Mouse (Mus musculus) neural tube, embryonic 15.5 days (tissue): Measurements from ENCODE around the gene Zc3h12d. TPM values are rescaled to one million over a fixed set of nuclear protein-coding genes. Genes with fewer than 3 reads are reported as not detected.

ENCODE experiments used
- ATAC-seq: fragments of 200-750 bp; cut with Nextera tagmentation; 2 replicates; pipeline ENCODE4 v1.8.0; 2017; ENCODE audit warnings: mild to moderate bottlenecking, moderate TSS enrichment, moderate library complexity; ENCODE audit not compliant: low FRiP score
- H3K27ac ChIP-seq: fragments of 300-500 bp; sonication (generic); replicated peaks from 2 replicates; pipeline ENCODE4 v1.5.1; 2015; ENCODE audit warnings: mild to moderate bottlenecking, inconsistent platforms
- H3K27me3 ChIP-seq: fragments of 300-500 bp; sonication (generic); replicated peaks from 2 replicates; pipeline ENCODE4 v1.6.1; 2015; ENCODE audit warnings: inconsistent platforms
- H3K36me3 ChIP-seq: fragments of 300-500 bp; sonication (generic); 2 replicates; pipeline ENCODE4 v1.6.1; 2015; ENCODE audit warnings: inconsistent platforms
- H3K4me1 ChIP-seq: fragments of 300-500 bp; sonication (generic); 2 replicates; pipeline ENCODE4 v1.6.1; 2015; ENCODE audit warnings: inconsistent platforms
- H3K4me2 ChIP-seq: fragments of 300-500 bp; sonication (generic); 2 replicates; pipeline ENCODE4 v1.6.1; 2015; ENCODE audit warnings: inconsistent platforms, mild to moderate bottlenecking, moderate library complexity
- H3K4me3 ChIP-seq: fragments of 300-500 bp; sonication (generic); replicated peaks from 2 replicates; pipeline ENCODE4 v1.5.1; 2015; ENCODE audit warnings: mild to moderate bottlenecking, inconsistent platforms
- H3K9ac ChIP-seq: fragments of 300-500 bp; sonication (generic); replicated peaks from 2 replicates; pipeline ENCODE4 v1.6.1; 2015; ENCODE audit warnings: mild to moderate bottlenecking, inconsistent platforms
- H3K9me3 ChIP-seq: fragments of 300-500 bp; sonication (generic); replicated peaks from 2 replicates; pipeline ENCODE4 v1.6.1; 2016; ENCODE audit warnings: inconsistent platforms
- WGBS: fragments of 180-500 bp; shearing (Covaris S2); methylation state at CpG from one replicate; pipeline ENCODE4 v1.1.7; 2015; ENCODE audit warnings: mixed read lengths; 5-methylcytosine and 5-hydroxymethylcytosine counted together
- polyA plus RNA-seq: library from polyadenylated mRNA; unstranded; fragments of >200 nt; fragmentation: Nextera tagmentation; extraction: Ambion mirVana; gene quantifications from 2 replicates; pipeline ENCODE4 v1.2.1, GENCODE M21; 2015

Zc3h12d gene
- polyA plus RNA-seq, 1 experiment from 2014 or later: 0.19 TPM

GRCm38 (mm10) chr10:7840353-7840733 lies 8.1 kb downstream of the Zc3h12d start:
- Histone ChIP-seq H3K9me3 (no peaks in the 10 kb centered on the region), H3K27ac (no peak overlapping the region), H3K9ac (no peak overlapping the region), H3K4me1 (peaks cover 3% of the 10 kb centered on the region; the same call in 1 of the 2 replicates), H3K27me3 (no peaks in the 10 kb centered on the region), H3K36me3 (no peaks in the 10 kb centered on the region), H3K4me2 (no peak overlapping the region), H3K4me3 (no peak overlapping the region)
- WGBS: 75% methylated on average over 2 of the region's 2 CpGs
- ATAC-seq: no peak

- no peak for ATAC-seq
- Histone ChIP-seq H3K27me3 (no peaks in the 10 kb centered on the region), H3K4me2 (no peak overlapping the region), H3K27ac (no peak overlapping the region), H3K9ac (no peak overlapping the region), H3K4me1 (peaks cover 3% of the 10 kb centered on the region; the same call in 1 of the 2 replicates), H3K4me3 (no peak overlapping the region), H3K36me3 (no peaks in the 10 kb centered on the region), H3K9me3 (no peaks in the 10 kb centered on the region)
- WGBS: 65% methylated on average over 3 of the region's 3 CpGs
Measured at GRCm38 (mm10) chr10:7840785-7841184, 8.5 kb downstream of the Zc3h12d start.

GRCm38 (mm10) chr10:7841571-7842080 lies 9.4 kb downstream of the Zc3h12d start:
- H3K9ac ChIP-seq: no peak overlapping the region
- H3K4me2 ChIP-seq: no peak overlapping the region
- no peaks in the 10 kb centered on the region for H3K36me3 ChIP-seq
- no peak overlapping the region for H3K27ac ChIP-seq
- H3K4me1 ChIP-seq: peaks cover 3% of the 10 kb centered on the region; the same call in 1 of the 2 replicates
- H3K27me3 ChIP-seq: no peaks in the 10 kb centered on the region
- no peak for ATAC-seq
- WGBS: 69% methylated on average over 14 of the region's 14 CpGs
- no peaks in the 10 kb centered on the region for H3K9me3 ChIP-seq
- no peak overlapping the region for H3K4me3 ChIP-seq

- Histone ChIP-seq H3K9ac (no peak overlapping the region), H3K36me3 (no peaks in the 10 kb centered on the region), H3K9me3 (no peaks in the 10 kb centered on the region), H3K4me2 (no peak overlapping the region), H3K4me3 (no peak overlapping the region), H3K27me3 (no peaks in the 10 kb centered on the region), H3K27ac (no peak overlapping the region), H3K4me1 (peaks cover 3% of the 10 kb centered on the region; the same call in 1 of the 2 replicates)
- 93% methylated on average over 4 of the region's 4 CpGs for WGBS
- no peak for ATAC-seq
Measured at GRCm38 (mm10) chr10:7843181-7843580, 10.9 kb downstream of the Zc3h12d start.

GRCm38 (mm10) chr10:7844161-7844560 lies 11.9 kb downstream of the Zc3h12d start:
- Histone ChIP-seq H3K4me3 (no peak overlapping the region), H3K9ac (no peak overlapping the region), H3K9me3 (no peaks in the 10 kb centered on the region), H3K4me1 (peaks cover 3% of the 10 kb centered on the region; the same call in 1 of the 2 replicates), H3K4me2 (no peak overlapping the region), H3K36me3 (no peaks in the 10 kb centered on the region), H3K27ac (no peak overlapping the region), H3K27me3 (no peaks in the 10 kb centered on the region)
- 75% methylated on average over 4 of the region's 4 CpGs for WGBS
- ATAC-seq: no peak

GRCm38 (mm10) chr10:7845136-7845535 lies 12.9 kb downstream of the Zc3h12d start:
- peaks cover 3% of the 10 kb centered on the region; the same call in 1 of the 2 replicates for H3K4me1 ChIP-seq
- no peak overlapping the region for H3K4me2 ChIP-seq
- H3K27ac ChIP-seq: no peak overlapping the region
- H3K9ac ChIP-seq: no peak overlapping the region
- no peak overlapping the region for H3K4me3 ChIP-seq
- no peaks in the 10 kb centered on the region for H3K9me3 ChIP-seq
- H3K27me3 ChIP-seq: no peaks in the 10 kb centered on the region
- no peaks in the 10 kb centered on the region for H3K36me3 ChIP-seq
- WGBS: 76% methylated on average over 8 of the region's 8 CpGs
- no peak for ATAC-seq

- no peak overlapping the region for H3K27ac ChIP-seq
- no peak overlapping the region for H3K9ac ChIP-seq
- H3K4me3 ChIP-seq: no peak overlapping the region
- no peak overlapping the region for H3K4me2 ChIP-seq
- ATAC-seq: no peak
- 90% methylated on average over 4 of the region's 4 CpGs for WGBS
- H3K4me1 ChIP-seq: peaks cover 3% of the 10 kb centered on the region; the same call in 1 of the 2 replicates
- no peaks in the 10 kb centered on the region for H3K36me3 ChIP-seq
- no peaks in the 10 kb centered on the region for H3K27me3 ChIP-seq
- no peaks in the 10 kb centered on the region for H3K9me3 ChIP-seq
Measured at GRCm38 (mm10) chr10:7845991-7846390, 13.7 kb downstream of the Zc3h12d start.

GRCm38 (mm10) chr10:7847166-7847605 lies 14.9 kb downstream of the Zc3h12d start:
- no peak overlapping the region for H3K4me2 ChIP-seq

GRCm38 (mm10) chr10:7851891-7852290 lies 19.6 kb downstream of the Zc3h12d start:
- 74% methylated on average over 3 of the region's 3 CpGs for WGBS
- Histone ChIP-seq H3K36me3 (no peaks in the 10 kb centered on the region), H3K4me1 (no peaks in the 10 kb centered on the region), H3K9me3 (no peaks in the 10 kb centered on the region), H3K27ac (no peak overlapping the region), H3K4me2 (no peak overlapping the region), H3K9ac (no peak overlapping the region), H3K27me3 (no peaks in the 10 kb centered on the region), H3K4me3 (no peak overlapping the region)
- ATAC-seq: no peak

More at GRCm38 (mm10) chr10:7847166-7847605, 14.9 kb downstream of the Zc3h12d start:
- Histone ChIP-seq H3K36me3 (no peaks in the 10 kb centered on the region), H3K9ac (no peak overlapping the region), H3K4me3 (no peak overlapping the region), H3K4me1 (no peaks in the 10 kb centered on the region), H3K27ac (no peak overlapping the region), H3K9me3 (no peaks in the 10 kb centered on the region), H3K27me3 (no peaks in the 10 kb centered on the region)
- 75% methylated on average over 2 of the region's 2 CpGs for WGBS
- ATAC-seq: no peak

GRCm38 (mm10) chr10:7860494-7860893 lies 28.2 kb downstream of the Zc3h12d start:
- Histone ChIP-seq H3K4me1 (no peaks in the 10 kb centered on the region), H3K9ac (no peak overlapping the region), H3K9me3 (no peaks in the 10 kb centered on the region), H3K27ac (no peak overlapping the region), H3K36me3 (no peaks in the 10 kb centered on the region), H3K4me2 (no peak overlapping the region), H3K4me3 (no peak overlapping the region), H3K27me3 (no peaks in the 10 kb centered on the region)
- no peak for ATAC-seq
- WGBS: 94% methylated on average over 7 of the region's 7 CpGs

GRCm38 (mm10) chr10:7861259-7861936 lies 29.1 kb downstream of the Zc3h12d start:
- ATAC-seq: no peak
- Histone ChIP-seq H3K4me2 (no peak overlapping the region), H3K27me3 (peaks cover under 1% of the 10 kb centered on the region; the same call in 1 of the 2 replicates), H3K4me1 (no peaks in the 10 kb centered on the region), H3K36me3 (no peaks in the 10 kb centered on the region), H3K9ac (no peak overlapping the region), H3K4me3 (no peak overlapping the region), H3K27ac (no peak overlapping the region), H3K9me3 (no peaks in the 10 kb centered on the region)
- 82% methylated on average over 14 of the region's 14 CpGs for WGBS

GRCm38 (mm10) chr10:7861937-7862657 lies 29.8 kb downstream of the Zc3h12d start:
- WGBS: 94% methylated on average over 25 of the region's 25 CpGs
- no peak for ATAC-seq
- Histone ChIP-seq H3K9ac (no peak overlapping the region), H3K4me3 (no peak overlapping the region), H3K27me3 (peaks cover 6% of the 10 kb centered on the region; the same call in 1 of the 2 replicates), H3K27ac (no peak overlapping the region), H3K9me3 (no peaks in the 10 kb centered on the region), H3K36me3 (no peaks in the 10 kb centered on the region), H3K4me1 (peaks cover 3% of the 10 kb centered on the region), H3K4me2 (no peak overlapping the region)
